Mouse (Mus musculus): ENCODE measurements around the gene Sema3c.

GRCm38 (mm10) chr5:17689121-17689520 is 115.0 kb downstream of the Sema3c start:
- TF ChIP-seq CTCF (conservative IDR thresholded peaks at IDR 0.05; ENCODE audit: insufficient read depth, insufficient read length, low read depth, low read length), result no peak
- TF ChIP-seq POLR2A (IDR thresholded peaks at IDR 0.05; ENCODE audit: low read depth, low read length), result no peak
